Mouse (Mus musculus) brain, embryonic 14.5 days (tissue): ENCODE data around the gene Pdgfb.

ENCODE experiments used
- CTCF ChIP-seq: fragments of 200-500 bp; IDR thresholded peaks from 2 replicates; pipeline ENCODE4 v1.5.1; 2012; ENCODE audit warnings: inconsistent platforms, mild to moderate bottlenecking, moderate library complexity, borderline replicate concordance; ENCODE audit not compliant: insufficient read depth, insufficient read length; ENCODE audit errors: extremely low read depth
- POLR2A ChIP-seq: fragments of 200-500 bp; IDR thresholded peaks from 2 replicates; pipeline ENCODE4 v1.6.1; 2012; ENCODE audit warnings: mild to moderate bottlenecking, inconsistent platforms, borderline replicate concordance; ENCODE audit not compliant: poor library complexity, insufficient read depth, insufficient read length, severe bottlenecking; ENCODE audit errors: extremely low read depth

- TF ChIP-seq POLR2A, result no peak
- no peak for TF ChIP-seq CTCF
Measured at GRCm38 (mm10) chr15:79995552-79995951, 19.2 kb downstream of the Pdgfb start.
